Mouse (Mus musculus) T-helper 17 cell (primary cell): Measurements from ENCODE around the gene Trmt1.

Experiments used
- in situ Hi-C, 2 experiments: fragments of 300-600 bp; cut with MboI, MseI; formaldehyde crosslinking; loops; 1 replicate in 1 of 2; 2 replicates in 1 of 2; pipeline ENCODE4 v1.15.1; 2025; ENCODE audit warnings: high pct_unique_total_duplicates in 2 of 2

The Trmt1 gene

DNA sequence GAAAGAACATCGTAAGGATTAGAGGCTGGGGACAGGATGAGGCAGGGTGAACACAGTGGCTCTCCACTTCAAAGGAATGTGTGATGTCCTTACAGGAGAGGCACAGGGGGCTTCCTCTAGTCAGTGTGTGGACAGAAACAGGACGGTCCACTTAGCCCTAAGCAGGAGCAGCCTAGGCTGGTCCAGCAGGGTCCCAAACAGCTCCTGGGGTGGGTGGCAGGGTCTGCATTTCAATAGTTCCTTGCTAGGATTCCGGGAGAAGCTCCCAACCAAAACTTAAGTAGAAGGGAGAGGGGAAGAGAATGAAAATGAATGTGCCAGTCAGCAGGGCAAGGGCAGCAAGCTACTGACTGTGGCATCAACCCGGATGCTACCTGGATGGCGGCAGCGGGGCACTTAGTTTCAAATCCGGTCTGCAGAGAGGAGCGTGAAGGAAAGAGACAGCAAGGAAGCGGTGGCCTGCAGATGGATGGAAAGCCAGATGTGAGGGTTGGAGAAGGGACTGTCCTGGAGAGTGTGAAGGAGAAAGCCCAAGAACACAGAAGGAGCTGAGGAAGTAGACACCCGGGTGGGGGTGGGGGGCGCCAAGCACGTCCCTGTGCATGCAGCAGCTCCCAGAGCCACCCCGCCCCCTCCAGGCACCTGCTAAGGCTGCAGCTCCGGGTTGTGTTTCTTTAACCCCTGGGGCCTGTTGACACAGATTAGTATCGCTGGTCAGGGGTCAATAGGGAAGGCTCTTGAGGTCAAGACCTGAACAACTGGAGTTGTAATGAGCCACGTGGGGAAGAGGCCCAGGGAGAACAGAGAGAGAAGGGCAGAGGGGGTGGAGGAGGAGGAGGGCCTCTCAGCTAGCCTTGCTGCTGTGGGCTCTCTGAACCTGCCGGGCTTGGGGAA, 59.2 kb downstream of the Trmt1 start:
- in situ Hi-C loops = loop anchor here in 1 of 2 experiments (5.0 kb wide), 1 partner anchor 52 kb away; no protein-coding TSS in a partner anchor
